Mouse (Mus musculus) olfactory bulb, adult 2 months (tissue): ENCODE data around the gene Cdh6.

Source experiments
- CTCF ChIP-seq: fragments of 200-500 bp; IDR thresholded peaks from 2 replicates; pipeline ENCODE4 v1.5.1; 2012; ENCODE audit warnings: low read depth, mild to moderate bottlenecking, low read length, moderate library complexity; ENCODE audit not compliant: insufficient read depth
- POLR2A ChIP-seq: fragments of 200-500 bp; IDR thresholded peaks from 2 replicates; pipeline ENCODE4 v1.6.1; 2012; ENCODE audit warnings: mild to moderate bottlenecking, low read depth, low read length, moderate library complexity; ENCODE audit not compliant: insufficient read depth

GRCm38 (mm10) chr15:13057302-13057701 is 116.2 kb downstream of the Cdh6 start:
- TF ChIP-seq POLR2A (no peak), CTCF (no peak)
